Mouse (Mus musculus) C2C12 (cell line): ENCODE measurements at regions not wholly inside any gene's neighbourhood (a gene's known extent, or its start where the extent isn't known, plus 50 kb on each side); places are given as distances from the start of the nearest gene placed in this dataset.

ENCODE experiments used
- CEBPB ChIP-seq: IDR thresholded peaks from one replicate; pipeline ENCODE4 v1.6.1; 2011; ENCODE audit warnings: low read depth, mild to moderate bottlenecking, control low read depth, moderate library complexity
- CTCF ChIP-seq: IDR thresholded peaks from one replicate; pipeline ENCODE4 v1.5.1; 2011; ENCODE audit not compliant: control insufficient read depth, insufficient read depth, insufficient read length
- MYOG ChIP-seq: IDR thresholded peaks from one replicate; pipeline ENCODE4 v1.6.1; 2011; ENCODE audit not compliant: control insufficient read depth, insufficient read length; ENCODE audit errors: extremely low read depth

DNA sequence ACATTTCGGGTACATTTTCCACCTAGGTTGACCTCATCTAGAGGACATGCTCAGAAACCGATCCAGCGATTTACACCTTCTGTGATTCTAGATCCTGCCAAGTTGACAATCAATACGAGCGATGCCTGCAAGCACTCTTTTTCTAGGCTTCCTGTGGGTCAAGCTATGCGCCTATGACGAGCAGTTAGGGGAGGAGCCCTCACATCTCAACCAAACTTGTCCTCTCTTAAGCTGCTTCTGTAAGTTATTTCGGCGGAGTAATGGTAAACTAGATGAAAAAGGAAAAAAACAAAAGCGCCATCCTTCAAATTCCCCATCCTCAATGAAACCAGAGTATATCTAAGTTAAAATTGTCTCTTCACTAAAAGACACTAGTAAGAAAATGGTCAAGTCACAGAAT is 858.5 kb downstream of the Zfp704 start:
- TF ChIP-seq CTCF (no peak), MYOG (no peak), CEBPB (no peak)
